Mouse (Mus musculus) cerebellum, adult (tissue): ENCODE measurements around the gene Kif21b.

Experiments
- ATAC-seq: cut with Nextera tagmentation; 2 replicates; pipeline ENCODE4 v1.9.2; 2017; ENCODE audit warnings: mild to moderate bottlenecking, moderate library complexity, mixed read lengths; ENCODE audit not compliant: insufficient number of reproducible peaks, low FRiP score, low TSS enrichment

Kif21b gene

DNA sequence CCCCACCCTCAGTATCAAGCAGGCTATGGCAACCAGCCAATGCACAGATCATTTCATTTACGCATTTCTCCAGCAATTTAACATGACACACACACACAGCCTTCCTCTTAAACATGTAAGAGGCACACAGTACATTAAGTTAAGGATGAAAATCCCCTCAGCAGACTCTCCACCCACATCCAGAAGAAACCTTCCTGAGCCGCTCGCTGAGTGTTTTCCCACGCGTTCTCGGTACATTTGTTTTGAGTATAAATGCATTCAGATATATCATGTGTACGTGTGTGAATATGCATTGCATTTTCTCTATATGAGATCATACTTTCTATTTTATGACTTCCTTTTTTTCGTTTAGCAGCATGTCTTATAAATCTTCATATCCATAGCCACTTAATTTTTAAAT is 20.2 kb downstream of the Kif21b start:
- ATAC-seq = no peak

DNA sequence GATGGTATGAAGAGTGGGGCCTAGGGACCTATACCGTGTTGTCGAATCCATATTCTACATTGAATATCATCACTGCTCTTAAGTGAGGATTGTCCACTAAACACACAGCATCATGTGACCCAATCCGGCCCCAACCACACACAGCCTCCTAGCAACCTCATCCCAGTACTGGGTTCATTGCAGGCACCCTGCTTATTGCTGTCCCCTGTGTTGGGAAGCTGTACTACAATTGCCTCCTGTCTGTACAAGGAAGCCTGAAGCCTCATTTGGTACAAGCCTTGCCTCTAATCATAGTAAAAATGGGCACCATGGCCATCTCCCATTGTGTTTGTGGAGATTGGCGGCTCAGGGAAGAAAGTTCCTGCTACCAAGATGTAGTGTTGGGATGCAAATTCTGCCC is 25.1 kb downstream of the Kif21b start:
- ATAC-seq = no peak

DNA sequence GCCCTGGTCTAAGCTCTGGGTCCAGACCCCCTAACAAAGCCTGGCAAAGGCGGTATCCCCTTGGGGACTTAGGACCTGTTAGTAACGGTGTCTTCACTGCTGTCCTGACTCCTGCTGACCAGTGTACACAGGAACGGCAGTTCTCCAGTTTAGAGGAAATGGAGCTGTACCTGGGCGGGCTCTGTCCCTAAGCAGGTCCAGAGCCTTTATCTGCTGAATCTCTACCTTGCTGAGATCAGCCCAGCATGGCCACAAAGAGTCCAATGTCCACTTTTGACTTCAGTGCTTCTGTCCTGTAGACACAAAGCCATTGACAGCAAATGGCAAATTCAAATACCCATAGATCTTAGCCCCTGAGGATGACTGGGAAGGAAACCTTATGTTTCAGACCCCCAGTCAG is 25.8 kb downstream of the Kif21b start:
- no peak for ATAC-seq

DNA sequence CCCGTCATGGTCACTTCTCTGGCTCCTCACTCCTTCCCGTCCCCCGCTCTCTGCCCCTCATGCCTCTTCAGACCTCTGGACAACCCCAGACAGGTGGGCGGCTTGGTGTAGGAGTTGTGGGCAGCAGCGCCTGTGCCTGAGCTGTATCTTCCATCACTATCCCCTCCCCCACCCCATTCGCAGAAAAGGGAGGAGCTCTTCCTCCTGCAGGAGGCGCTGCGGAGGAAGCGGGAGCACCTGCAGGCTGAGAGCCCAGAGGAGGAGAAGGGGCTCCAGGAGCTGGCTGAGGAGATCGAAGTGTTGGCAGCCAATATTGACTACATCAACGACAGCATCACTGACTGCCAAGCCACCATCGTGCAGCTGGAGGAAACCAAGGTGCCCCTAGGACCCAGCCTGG is 28.6 kb downstream of the Kif21b start:
- ATAC-seq = no peak

DNA sequence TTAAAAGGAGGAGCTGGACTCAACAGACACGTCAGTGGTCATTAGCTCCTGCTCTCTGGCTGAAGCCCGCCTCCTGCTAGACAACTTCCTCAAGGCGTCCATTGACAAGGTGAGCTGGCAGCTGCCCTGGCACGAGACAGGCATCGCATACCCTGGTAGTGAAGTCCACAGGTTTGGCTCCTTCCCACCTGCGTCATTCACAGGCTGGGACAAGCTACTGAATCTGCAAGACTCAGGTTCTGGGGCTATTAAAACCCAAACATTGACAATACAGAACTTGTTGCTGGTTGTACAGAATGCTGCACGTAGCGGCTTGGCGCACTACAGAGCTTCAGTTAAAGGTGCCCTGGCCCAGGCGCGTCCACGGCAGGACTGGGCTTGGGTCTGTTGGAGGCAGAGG is 29.1 kb downstream of the Kif21b start:
- no peak for ATAC-seq

DNA sequence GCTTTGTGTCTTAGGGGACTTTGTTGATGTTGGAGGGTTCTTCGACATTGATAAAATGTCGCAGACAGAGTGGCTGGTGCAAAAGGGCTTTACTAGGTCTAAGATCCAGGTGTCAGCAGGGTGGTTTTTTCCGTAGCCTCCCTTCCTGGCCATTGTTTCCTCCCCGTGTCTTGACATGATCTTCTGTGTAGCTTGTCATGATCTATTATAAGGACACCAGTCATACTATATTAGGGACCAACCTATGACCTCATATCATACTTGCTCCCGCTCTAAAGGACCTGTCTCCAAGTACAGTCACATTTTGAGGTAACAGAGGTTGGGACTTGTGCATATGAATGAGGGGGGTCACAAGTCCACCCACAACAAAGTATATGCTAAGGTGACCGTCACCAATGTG is 29.7 kb downstream of the Kif21b start:
- no peak for ATAC-seq

DNA sequence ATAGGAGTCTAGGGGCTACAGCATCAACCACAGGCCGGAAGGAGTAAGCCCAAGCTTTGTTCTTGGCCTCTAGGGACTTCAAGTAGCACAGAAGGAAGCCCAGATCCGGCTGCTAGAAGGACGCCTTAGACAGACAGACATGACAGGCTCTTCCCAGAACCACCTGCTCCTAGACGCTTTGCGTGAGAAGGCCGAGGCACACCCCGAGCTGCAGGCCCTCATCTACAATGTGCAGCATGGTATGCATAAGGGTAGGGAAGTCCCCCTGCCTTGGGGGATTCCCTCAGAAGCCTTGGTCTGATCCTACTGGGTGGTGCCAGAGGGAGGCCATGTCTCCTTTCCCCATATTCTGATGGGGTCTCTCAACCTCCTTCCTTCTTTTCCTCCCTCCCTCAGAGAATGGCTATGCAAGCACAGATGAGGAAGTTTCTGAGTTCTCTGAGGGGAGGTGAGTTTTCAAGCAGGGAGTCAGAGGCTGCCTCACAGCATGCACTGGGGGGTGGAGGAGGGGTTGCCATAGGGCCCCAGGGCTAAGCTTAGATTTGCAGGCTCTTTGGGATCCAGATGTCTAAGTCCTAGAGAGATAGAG is 30.2 kb downstream of the Kif21b start:
- no peak for ATAC-seq

DNA sequence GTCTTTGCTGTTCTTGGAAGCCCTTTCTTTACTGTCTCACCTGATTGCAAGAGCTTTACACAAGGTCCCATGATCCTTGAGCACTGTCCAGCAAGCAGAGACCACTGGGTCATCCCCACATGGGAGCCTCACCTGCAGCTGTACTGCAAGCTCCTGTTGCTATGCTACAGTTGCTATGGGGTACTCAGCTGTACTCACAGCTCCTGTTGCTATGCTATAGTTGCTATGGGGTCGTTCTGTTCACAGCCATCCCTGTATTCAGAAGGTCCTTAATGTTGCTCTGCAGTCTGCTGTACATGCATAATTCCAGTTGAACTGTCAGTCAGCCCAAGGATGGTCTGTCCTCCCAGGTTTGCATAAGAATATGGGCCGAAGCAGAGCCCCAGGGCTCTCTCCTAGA is 34.2 kb downstream of the Kif21b start:
- ATAC-seq = no peak

DNA sequence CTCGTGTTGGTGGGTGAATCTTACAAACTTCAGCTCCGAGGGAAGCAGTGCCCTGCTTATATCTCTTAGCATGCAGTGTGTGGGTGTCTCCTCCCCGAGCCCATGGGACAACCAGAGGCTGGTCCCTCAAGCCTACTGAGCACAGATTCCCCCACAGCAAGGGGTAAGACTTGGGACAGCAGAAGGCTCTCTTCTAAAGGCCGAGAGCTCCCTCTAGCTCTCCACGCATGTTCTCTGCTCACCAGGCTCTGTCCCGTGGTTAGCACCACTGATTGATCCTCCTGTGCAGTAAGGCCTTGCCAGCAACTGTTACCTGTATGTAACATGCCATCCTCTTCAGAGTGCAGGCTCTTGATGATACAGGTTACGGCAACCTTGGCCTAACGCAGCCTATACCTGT is 36.5 kb downstream of the Kif21b start:
- no peak for ATAC-seq

DNA sequence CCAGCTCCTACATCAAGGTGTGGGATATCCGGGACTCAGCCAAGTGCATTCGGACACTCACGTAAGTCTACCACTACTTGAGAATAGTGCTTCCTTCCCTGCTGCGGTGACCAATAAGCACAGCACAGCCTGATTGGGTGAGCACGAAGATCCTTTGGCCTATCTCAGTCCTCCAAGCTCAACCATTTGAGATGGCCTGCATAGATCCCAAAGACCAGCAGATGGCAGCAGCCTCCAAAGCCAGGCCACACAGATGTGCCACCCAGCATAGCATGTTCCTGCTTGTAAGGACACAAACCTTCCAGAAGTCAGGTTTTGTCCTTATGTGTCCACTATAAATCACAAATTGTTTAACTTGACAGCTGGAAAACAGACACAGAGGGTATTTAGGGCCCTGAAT is 38.9 kb downstream of the Kif21b start:
- peak; percentile 67 for ATAC-seq

DNA sequence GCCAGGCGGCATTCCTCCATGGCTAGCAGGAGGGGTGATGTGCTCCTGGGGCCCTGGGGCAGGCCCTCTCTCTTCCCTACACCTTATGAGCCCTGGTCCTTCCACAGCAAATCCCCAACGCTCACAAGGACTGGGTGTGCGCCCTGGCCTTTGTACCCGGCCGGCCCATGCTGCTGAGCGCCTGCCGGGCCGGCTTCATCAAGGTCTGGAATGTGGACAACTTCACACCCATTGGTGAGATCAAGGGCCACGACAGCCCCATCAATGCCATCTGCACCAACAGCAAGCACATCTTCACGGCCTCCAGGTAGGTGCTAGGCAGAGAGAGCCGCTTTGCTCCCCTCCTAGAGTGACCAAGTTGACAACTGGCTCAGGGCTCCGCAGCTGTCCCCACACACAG is 41.5 kb downstream of the Kif21b start:
- ATAC-seq = no peak

DNA sequence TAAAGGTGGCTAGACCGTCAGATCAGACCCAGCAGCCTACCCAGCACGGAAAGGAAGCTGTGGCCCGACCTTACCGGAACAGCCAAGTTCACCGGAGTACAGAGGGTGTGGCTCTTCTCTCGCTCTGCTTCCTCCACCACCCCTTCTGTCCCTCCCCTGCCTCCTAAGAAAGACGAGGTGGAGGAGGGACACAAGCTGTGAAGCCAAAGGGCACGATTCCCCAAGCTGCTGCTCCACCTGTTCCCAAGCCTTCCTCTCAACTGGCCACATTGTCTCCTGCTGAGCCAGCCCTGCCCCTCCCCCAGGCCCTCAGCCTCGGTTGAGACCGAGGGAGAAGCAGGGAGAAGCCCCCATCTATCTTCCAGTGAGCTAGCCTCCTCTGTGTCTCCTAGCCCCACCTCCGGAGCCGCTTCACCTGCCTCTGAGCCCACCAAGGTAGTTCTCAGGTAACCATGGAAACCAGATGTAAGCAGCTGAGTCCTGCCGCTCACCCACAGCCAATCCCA is 43.0 kb downstream of the Kif21b start:
- no peak for ATAC-seq

DNA sequence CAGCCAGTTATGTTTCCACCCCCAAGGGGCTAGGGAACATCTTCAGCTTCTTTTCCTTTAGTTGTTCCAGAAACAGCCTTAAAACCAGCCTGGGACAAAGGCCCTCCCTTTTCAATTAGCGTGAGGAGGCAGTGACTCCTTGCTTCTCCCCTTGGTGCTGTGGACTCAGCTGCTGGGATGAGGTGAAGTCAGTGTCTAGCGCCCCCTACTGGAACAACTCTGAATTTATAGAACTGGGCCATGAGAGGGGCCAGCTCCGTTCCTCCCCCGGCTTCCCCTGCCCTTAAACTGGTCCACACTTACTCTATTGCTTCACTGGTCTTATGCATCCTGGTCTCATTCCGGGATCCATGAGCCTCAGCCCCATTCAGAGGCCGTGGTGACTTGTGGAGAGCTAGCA is 44.0 kb downstream of the Kif21b start:
- ATAC-seq = no peak

DNA sequence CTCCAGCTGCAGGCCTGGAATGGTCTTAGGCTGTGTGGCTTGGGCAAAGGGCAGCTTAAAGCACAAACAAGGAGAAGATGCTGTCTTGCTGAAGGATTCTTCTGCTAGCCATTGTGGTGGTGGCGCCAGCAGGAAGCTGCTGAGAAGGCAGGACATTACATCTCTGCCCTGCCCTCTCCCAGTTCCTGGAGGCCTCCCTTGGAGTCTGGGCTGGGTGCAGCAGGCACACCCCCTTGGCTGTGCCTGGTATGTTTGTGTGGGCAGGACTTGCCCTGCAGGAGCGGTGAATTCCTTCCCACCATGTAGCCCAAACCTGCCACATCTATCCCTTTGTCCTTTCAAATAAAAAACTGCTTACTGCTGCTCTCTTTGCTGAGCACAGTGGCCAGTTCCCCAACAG is 45.9 kb downstream of the Kif21b start:
- no peak for ATAC-seq

DNA sequence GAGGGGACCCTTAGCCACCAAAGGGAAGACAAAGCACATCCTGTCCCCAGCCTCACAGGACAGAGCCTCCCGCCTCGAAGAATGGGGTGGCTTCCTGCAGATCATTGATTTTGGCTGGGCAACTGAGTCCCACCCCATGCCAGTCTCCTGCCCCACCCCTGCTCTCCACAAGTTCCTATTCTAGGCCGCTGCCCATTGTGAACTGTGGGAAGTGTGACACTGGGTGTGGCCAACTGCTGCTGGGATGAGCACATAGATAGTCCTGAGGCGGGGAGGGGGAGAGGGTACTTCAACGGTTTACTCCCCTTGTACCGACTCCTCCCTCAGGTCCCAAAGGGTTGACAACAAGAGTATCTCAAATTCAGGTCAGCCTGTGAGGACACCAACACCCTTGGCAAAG is 47.6 kb downstream of the Kif21b start:
- no peak for ATAC-seq

DNA sequence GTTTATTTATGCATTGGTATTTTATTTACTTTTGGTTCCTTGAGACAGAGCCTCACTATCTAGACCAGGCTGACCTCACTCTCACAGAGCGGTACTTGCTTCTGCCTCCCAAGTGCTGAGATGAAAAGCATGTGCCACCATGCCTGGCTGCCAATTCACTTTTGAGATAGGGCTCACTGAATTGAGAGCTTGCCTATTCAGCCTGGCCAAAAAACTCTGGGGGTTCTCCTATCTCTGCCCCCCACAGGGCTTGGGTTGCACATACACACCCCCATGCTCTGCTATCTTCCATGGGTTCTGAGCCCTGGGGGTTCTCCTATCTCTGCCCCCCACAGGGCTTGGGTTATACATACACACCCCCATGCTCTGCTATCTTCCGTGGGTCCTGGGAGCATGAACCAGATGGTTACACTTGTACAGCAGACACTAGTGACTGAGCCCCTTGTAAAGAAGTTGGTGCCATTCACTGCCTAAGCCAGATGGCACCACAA is 48.4 kb downstream of the Kif21b start:
- ATAC-seq = no peak

DNA sequence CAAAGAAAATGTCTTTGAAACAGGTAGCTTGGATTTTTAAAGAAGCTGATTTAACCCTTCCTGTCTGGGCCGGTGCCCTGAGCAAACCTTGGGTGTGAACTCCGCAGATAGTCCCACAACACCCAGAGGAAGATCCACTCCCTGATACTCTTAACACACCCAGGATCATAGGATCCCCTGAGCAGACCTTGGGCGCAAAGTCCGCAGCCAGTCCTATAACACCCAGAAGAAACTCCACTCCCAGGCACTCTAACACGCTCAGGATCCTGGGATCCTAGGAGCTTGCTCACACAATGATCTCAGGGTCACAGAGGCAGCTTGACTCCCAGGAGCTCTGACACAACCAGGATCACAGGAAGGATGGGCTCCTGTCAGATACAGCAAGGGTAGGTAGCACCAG is 58.8 kb downstream of the Kif21b start:
- no peak for ATAC-seq

DNA sequence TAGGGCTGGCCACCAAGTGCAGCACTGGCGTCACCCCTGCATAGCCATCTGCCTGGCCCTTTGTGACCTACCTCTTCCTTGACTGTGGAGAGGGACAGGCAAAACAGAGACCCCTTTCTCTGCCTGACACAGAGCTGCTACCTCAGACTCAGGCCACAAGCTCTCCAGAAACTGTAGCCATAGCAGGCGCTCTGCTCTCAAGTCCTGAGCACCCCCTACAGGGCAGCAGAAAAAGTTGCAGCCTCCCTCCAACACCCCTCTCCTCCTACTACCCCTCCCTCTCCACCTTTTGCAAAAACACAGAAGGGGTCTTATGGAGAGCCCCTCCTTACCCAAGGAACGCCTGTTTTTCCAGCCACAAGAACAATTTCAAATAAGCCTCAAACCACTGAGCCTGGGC is 81.6 kb downstream of the Kif21b start, which contains the start of gene Mroh3:
Gene Mroh3, minus strand, starts transcription at position 26 of the 400 bp plus-strand sequence.
- ATAC-seq = no peak

DNA sequence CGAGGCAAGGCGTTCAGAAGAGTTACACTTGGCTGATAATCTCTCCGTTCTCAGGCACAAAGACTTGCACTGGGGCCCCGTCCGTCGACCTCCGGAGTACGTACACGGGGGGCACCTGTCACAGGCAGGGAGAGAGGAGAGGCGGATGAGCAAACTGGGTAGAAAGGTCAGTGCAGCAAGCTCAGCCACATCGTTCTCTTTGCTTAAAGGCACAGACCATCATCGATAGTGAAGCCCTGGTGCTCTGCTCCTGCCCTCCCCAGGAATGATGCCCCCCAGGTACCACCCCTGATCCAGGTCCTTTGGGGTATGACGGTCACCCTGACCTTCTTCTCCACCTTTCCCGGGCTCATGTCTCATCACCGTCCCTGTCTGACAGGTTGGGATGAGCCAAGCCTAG is 83.1 kb downstream of the Kif21b start:
- ATAC-seq = no peak

DNA sequence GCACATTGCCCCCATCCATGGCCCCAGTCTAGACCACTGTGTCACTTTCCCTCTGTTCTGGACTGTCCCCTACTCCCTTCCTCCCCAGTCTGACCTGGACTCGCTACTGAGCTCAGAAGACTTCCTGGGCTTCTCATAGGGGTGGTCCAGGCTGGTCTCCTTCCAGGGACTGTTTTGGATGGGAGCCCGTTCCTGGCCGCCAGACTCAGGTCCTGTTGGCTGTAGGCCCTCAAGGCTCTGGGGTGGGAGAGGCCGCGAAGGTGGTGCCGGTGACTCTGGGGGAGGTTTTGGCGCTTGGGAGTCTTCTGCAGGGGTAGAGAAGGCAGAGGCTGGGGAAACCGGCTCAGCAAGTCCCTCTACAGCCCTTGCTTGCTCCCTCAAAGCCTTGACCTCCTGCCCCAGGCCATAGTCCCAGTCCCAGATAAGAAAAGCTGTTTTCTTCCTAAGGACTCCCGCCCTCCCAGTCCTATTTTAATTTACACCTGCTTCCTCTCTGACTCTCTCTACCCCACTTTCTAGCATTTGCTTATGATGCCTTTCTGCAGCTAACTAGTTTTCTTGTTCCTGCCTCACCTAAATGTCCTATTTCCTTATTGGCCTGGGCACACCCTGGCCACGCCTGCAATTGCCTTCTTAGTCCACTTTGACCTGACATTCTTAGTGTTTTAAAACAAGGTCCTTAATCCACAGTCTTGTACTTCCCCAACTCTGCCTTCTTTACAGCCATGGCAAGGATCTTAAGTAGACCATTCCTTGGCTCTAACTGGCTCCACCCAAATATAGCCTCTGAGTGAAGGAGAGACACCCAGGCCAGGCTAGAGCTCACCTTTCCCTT is 89.1 kb downstream of the Kif21b start:
- no peak for ATAC-seq

DNA sequence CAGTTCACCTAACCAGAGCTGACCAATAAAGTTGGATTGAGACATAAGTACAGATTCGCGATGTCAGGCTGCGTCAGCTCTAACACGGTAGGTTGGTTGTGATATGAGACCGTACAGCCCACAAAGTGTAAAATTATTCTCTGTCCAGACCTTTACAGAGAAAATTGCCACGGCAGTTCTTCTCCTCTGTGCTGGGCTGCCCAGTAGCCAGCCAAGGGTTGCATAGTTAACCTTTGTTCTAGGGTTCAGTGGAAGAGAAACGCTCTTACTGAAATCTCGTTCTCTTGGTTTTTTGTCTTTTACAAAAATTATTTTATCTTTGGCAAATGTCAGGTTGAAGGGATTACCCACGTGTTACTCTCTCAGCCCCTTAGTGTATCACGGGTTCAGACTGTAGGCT is 91.2 kb downstream of the Kif21b start:
- no peak for ATAC-seq
